Mouse (Mus musculus): ENCODE results near the gene Mlip.
"Not testable (repeated sequence)": the region's sequence is repeated elsewhere in the genome, so short reads cannot be mapped to it uniquely, and the experiment has no call there.

Gene Mlip

GRCm38 (mm10) chr9:77352432-77353175 is at the start of gene Mlip:
Mlip (minus strand) TSS chr9:77352969.
- DNase-seq (ENCODE audit: low spot score): no peak

DNA sequence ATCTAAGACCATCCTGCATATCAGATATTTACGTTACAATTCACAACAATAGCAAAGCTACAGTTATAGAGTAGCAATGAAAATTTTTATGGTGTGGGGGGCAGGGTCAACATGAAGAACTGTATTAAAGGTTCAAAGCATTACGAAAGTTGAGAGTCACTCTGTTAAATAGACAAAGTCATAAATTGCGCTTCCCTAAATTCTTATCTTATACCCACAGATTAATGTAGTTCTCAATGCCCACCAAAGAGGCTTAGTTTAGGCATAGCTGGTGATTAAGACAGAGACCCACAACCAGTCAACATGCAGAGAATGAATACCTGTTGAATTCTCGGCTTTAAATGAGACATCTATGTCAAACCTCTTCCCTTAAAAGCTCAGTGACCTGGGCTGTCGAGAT is 47.0 kb upstream of the Mlip start:
- DNase-seq (ENCODE audit: low spot score): no peak

- no peak for DNase-seq (ENCODE audit: low spot score)
Measured at GRCm38 (mm10) chr9:77398856-77399631, 46.3 kb upstream of the Mlip start.

DNA sequence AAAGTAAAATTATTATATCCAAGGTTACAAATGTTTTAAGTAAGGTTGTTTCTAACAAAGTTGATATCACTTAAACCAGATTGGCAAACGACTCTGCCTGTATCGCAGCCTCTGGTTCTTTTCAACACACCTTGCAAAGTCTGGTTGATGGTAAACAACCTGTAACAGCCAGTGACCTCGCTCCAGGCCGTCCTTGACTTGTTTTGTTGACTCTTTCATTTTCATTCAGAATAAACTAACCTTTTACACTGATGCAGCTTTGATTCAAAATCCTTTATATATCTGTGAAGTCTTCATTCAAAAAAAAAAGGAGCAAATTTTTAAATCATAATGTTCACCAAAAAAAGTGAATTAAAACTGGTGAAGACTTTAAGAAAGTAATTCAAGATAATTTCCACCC is 44.3 kb upstream of the Mlip start:
- no peak for DNase-seq (ENCODE audit: low spot score)

GRCm38 (mm10) chr9:77391248-77391647 is 38.5 kb upstream of the Mlip start:
- DNase-seq (ENCODE audit: low spot score): no peak

DNA sequence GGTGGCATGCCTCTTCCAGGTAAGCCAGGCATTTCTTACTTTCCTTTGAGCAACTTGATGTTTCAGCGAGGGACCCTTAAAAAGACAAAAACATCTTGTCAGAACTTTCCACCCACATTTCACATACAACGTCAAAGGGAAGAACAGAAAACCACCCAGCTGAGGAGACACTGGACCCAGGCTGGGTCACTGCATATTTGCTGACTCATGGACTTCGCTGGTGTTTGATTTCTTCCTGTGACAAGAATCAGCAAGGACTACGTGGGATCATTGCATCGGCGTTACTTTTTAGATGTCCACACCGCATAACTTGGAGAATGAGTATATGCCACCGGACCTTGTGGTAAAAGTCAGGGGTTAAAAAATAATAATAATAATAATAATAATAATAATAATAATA is 36.2 kb upstream of the Mlip start:
- DNase-seq (ENCODE audit: low spot score): no peak

DNA sequence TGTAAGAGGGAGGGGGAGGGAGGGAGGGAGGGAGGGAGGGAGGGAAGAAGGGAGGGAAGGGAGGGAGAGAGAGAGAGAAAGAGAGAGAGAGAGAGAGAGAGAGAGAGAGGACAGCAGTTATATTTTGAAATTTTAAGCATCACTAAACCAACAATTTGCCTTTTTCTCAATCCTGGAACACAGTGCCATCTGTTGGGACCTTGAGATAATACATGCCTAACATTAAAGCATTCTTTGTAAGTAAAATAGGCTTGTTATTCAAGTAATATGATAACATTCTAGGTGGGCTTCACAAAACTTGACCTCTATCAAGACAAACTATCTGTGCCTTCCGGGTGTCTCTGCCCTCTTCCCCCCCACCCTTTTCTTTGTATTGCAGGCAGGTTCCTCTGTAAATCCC is 34.0 kb upstream of the Mlip start:
- DNase-seq (ENCODE audit: low spot score): peak; percentile 51

GRCm38 (mm10) chr9:77385611-77386010 is 32.8 kb upstream of the Mlip start:
- DNase-seq (ENCODE audit: low spot score): no peak

DNA sequence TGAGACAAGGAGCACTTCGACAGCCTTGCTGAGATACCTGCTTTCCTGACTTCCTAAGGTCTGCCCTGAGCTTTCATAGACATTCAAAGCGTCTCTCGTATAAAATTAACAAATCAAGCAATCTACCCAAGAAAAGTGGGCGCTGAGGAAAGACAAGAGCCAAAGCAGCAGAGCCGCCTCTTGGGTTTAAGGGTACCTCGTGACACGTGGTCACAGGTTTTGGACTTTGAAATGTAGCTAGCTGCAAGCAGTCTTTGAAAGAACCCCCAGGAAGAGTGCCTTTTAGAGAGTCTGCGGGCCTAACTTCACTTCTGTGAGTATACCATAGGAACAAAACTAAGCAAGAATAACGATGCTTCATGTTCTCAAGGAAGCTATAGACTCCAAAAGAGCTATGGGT is 31.9 kb upstream of the Mlip start:
- no peak for DNase-seq (ENCODE audit: low spot score)

DNA sequence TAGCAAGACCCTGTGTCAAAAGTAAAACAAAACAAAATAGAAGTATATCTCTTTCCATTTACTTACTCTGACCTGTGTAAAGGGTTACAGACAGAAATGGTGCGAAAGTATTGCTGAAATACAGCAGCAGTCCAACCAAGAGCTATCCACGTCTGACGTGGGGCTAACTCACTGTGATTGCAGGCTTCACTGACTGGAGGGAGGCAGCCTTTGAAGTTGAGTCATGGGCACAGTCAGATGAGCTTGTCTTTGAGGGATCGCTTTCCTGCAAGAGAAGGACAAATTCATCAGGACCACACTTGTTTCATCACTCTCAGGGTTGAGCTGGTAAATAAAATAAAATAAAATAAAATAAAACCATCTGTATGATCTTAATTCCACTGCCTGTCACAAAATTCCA is 31.2 kb upstream of the Mlip start:
- no peak for DNase-seq (ENCODE audit: low spot score)

- DNase-seq (ENCODE audit: low spot score): peak; percentile 28
Measured at GRCm38 (mm10) chr9:77382514-77382913, 29.7 kb upstream of the Mlip start.

GRCm38 (mm10) chr9:77381565-77381964 is 28.8 kb upstream of the Mlip start:
- peak; percentile 85 for DNase-seq (ENCODE audit: low spot score)

DNA sequence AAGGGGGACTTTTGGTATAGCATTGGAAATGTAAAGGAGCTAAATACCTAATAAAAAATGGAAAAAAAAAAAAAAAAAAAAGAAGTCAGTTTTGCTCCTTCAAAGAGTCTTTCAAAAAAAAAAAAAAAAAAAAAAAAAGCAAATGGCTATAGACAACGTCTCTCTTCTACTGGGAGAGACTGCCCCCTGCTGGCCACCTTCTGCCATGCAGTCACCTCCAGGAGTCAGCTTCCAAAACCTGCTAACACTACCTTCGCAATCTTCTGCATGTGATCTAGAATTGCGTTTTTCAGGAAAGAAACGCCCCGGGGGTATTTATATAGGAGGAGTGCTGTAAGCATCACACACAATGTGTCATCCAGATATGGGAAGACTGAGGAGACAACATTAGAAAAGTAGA is 26.9 kb upstream of the Mlip start:
- DNase-seq (ENCODE audit: low spot score): peak; percentile 83

GRCm38 (mm10) chr9:77377696-77378095 is 24.9 kb upstream of the Mlip start:
- DNase-seq (ENCODE audit: low spot score): peak; percentile 29

GRCm38 (mm10) chr9:77377082-77377481 is 24.3 kb upstream of the Mlip start:
- DNase-seq (ENCODE audit: low spot score): no peak

GRCm38 (mm10) chr9:77376561-77376960 is 23.8 kb upstream of the Mlip start:
- DNase-seq (ENCODE audit: low spot score): no peak

DNA sequence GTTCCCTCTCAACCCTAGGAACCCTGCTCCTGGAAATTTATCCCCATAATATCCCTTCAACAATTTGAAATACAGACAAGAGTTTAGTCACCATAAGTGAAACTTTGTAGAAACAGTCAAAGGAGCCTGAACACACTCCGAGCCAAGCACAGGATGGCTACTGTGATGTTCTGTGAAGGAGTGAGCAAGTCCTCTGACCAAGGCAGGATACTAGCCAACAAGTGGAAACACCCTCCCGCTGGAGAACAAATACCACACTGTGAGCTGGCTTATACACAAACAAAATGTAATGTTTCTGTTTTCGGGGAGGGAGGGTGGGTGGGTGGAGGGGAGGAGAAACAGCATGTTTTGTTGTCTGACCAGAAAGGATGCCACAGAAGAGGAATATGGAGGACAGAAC is 17.9 kb upstream of the Mlip start:
- no peak for DNase-seq (ENCODE audit: low spot score)

DNA sequence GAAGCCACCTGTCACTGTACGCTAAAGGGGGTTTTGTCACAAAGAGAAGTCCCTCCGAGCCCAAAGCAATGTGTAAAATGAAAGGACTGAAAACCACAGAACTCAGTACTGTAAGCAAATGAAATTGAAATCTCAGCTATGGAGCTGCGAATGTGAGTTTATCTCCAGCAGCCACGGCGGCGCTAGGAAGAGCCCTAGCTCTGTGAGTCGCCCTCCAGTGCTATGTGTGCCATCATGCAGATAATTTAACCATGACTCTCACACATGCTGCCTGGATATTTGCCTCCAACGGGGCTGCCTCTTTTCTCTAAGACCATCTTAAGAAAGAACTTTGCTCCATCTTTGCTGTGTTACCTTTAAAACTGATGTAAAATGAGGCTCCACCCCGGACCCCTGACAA is 16.5 kb upstream of the Mlip start:
- DNase-seq (ENCODE audit: low spot score): no peak

GRCm38 (mm10) chr9:77364681-77365080 is 11.9 kb upstream of the Mlip start:
- DNase-seq (ENCODE audit: low spot score): not testable (repeated sequence)

- DNase-seq (ENCODE audit: low spot score): no peak
Measured at GRCm38 (mm10) chr9:77362906-77363305, 10.1 kb upstream of the Mlip start.

- no peak for DNase-seq (ENCODE audit: low spot score)
Measured at GRCm38 (mm10) chr9:77360654-77361053, 7.9 kb upstream of the Mlip start.

DNA sequence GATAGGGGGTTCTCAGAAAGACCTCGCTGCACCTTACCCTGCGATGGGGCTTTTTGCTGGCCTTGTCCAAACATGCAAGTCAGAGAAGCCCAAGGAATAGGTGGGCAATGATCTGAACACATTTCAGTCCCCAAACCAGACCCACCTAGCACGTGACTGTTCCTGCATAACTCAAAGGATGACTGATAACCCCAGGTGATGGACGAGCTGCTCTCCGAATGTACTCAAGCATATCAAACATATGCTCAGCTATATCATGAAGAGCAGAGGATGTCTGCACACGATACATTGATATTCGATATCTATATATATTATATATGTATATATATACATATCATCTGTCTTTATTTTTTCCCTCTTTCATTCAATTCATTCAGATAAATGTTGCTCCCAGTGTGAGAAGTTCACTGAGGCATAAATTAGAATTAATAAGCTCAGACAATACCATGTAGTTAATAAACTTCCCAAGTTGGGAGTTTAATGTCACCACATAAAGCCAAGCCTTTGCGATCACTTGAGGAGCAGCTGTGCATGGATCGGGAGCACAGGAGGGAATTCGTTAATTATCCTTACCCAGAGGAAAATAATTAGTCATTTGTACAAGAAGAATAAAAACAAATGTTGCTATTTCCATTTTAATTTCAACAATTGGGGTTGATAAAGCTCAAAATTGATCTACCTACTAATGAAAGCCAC is 6.7 kb upstream of the Mlip start:
- DNase-seq (ENCODE audit: low spot score): no peak

GRCm38 (mm10) chr9:77353942-77354341 is 1.2 kb upstream of the Mlip start:
- DNase-seq (ENCODE audit: low spot score): no peak

Measured in embryo, embryonic 10.5 days (tissue).